Mouse (Mus musculus) v-Abl transformed pro-B cells (cell line): ENCODE data around the gene Fthl17f.
"Not testable (repeated sequence)": the region's sequence is repeated elsewhere in the genome, so short reads cannot be mapped to it uniquely, and the experiment has no call there.

Experiments used
- in situ Hi-C, 2 experiments: fragments of 400-800 bp; cut with MboI; formaldehyde crosslinking; loops; one replicate each; pipeline ENCODE4 v1.15.1; 2025; ENCODE audit not compliant: unreplicated experiment in 2 of 2

Fthl17f gene

DNA sequence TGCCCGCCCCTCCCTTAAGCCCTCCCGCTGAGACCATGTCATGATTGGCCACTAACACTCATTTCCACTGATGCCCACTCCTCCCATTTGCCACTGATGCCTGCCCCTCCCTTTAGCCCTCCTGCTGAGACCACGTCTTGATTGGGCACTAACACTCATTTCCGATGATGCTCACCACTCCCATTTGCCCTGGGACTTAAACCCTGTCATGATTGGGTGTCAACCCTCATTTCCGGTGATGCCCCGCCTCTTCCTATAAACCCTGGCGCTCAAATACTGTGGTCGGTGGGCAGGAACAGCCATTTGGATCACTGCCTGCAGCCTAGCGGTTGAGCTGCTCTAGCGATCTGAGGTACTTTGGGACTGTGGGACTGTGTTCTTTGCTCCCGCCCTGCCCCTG lies at the start of gene Fthl17f:
Gene Fthl17f (plus strand): TSS at position 301 of the 400 bp plus-strand sequence.
- in situ Hi-C loops, result not testable (repeated sequence)

DNA sequence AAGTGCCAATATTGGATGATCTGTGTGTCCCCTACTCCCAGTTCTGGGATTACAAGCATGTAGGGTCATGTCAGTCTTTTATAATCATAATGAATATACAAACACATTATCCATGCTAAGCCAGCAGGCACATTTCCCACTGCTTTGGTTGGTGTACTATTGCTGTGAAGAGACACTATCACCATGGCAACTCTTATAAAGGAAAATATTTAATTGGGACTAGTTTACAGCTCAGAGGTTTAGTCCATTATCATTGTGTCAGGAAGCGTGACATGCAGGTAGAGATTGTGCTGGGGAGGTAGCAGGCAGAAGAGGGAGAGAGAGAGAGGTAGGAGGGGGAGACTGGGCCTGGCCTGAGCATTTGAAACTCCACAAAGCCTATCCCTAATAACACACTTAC lies 46.7 kb upstream of the Fthl17f start:
- in situ Hi-C loops, result no loop called here

DNA sequence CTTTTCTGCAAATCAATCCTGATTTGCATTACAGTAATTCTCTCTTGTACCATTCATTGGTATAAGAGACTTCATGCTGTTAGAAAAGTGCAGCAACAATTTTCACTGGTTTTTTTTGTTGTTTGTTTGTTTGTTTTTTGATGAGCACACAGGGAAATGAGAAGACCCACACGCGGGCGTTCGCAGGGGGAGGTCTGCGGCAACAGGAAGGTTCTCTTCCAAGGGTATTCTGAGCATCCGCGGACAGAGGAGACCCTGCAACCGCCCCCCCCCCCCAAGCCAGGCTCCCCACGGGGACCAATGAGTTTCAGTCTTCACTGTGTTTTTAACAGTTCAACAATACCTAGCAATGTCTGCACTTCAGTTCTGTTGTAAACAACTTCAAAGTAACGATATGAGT lies 43.3 kb upstream of the Fthl17f start:
- in situ Hi-C loops, result no loop called here

DNA sequence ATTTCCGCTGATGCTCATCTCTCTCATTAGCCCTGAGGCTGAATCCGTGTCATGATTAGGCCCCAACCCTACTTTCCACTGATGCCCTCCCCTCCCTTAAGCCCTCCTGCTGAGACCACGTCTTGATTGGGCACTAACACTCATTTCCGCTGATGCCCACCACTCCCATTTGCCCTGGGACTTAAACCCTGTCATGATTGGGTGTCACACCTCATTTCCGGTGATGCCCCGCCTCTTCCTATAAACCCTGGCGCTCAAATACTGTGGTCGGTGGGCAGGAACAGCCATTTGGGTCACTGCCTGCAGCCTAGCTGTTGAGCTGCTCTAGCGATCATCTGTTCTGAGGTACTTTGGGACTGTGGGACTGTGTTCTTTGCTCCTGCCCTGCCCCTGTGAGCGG lies 29.6 kb upstream of the Fthl17f start, which contains the start of gene Fthl17e:
Gene Fthl17e (plus strand): TSS at position 301 of the 400 bp plus-strand sequence.
- in situ Hi-C loops, result not testable (repeated sequence)

DNA sequence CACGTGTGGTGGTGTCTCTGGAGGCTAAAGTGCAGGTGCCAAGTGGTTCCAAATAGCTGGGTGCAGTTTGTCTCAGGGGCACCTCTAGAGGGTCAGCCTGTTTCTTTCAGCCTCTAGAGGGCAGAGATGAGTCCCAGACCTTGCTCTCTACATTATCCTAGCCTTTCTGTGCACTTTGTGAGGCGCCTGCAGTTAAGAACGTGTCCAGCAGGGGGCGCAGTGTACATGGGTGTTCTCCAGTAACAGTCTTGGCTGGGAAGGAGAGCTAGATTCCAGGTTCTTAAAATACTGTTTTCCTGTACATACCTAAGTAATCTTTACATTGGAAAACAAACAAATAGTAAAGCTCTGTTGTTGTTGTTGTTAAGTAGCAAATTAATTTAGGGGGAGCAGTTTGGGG lies 21.2 kb upstream of the Fthl17f start:
- in situ Hi-C loops, result not testable (repeated sequence)

DNA sequence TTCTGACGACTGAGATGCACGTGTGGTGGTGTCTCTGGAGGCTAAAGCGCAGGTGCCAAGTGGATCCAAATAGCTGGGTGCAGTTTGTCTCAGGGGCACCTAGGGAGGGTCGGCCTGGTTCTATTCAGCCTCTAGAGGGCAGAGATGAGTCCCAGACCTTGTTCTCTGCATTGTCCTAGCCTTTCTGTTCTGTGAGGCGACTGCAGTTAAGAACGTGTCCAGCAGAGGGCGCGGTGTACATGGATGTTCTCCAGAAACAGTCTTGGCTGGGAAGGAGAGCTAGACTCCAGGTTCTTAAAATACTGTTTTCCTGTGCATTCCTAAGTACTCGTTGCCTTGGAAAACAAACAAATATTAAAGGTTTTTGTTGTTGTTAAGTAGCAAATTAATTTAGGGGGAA lies 1.9 kb upstream of the Fthl17f start:
- in situ Hi-C loops, result not testable (repeated sequence)

DNA sequence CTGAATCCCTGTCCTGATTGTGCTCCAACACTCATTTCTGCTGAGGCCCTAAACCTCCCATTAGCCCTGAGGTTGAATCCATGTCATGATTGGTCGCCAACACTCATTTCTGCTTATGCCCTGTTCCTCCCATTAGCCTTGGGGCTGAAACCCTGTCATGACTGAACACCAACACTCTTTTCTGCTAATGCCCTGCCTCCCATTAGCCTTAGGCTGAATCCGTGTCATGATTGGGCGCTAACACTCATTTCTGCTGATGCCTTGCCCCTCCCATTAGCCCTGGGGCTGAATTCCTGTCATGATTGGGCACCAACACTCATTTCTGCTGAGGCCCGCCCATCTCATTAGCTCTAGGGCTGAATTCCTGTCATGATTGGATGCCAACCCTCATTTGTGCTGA lies 714 bp upstream of the Fthl17f start:
- in situ Hi-C loops, result no loop called here

DNA sequence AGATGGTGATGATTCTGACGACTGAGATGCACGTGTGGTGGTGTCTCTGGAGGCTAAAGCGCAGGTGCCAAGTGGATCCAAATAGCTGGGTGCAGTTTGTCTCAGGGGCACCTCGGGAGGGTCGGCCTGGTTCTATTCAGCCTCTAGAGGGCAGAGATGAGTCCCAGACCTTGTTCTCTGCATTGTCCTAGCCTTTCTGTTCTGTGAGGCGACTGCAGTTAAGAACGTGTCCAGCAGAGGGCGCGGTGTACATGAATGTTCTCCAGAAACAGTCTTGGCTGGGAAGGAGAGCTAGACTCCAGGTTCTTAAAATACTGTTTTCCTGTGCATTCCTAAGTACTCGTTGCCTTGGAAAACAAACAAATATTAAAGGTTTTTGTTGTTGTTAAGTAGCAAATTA lies 14.9 kb downstream of the Fthl17f start:
- in situ Hi-C loops, result not testable (repeated sequence)

DNA sequence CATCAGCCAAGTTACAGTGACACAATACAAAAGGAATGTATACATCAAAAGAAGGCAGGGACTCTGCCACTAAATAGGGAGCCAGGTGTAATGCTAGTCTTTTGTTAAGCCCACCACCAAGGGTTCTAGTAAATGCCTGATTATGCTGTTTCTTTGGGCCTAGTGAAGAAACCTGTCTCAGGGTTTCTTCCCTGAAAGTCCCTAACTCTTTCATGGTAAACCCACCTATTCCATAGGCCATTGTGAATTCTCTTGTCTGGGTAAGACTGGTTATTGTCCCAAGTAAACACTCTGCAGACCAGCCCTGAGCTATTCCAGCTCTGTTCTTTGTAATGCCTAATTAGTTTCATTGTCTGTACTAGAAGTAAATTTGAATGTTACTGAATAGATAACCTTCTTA lies 32.3 kb downstream of the Fthl17f start:
- in situ Hi-C loops, result not testable (repeated sequence)

DNA sequence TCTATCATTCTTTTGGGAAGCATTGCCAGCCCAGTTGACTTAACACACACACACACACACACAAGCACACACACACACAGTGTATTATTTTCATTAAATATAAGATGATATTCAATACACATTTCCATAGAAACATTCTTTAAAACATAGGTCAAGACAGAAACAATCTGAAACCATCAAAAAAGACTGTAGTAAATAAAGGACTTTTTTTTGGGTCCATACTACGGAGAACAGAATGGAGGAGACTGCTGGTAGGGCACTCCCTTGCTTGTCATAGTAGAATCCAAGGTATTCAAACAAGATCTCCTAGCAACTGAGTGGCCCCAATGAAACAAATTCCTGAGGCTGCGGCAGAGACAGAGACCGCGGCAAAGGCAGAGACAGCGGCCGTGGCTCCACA lies 41.4 kb downstream of the Fthl17f start, which contains the start of gene 4930402K13Rik:
Gene 4930402K13Rik (plus strand): TSS at position 301 of the 400 bp plus-strand sequence.
- in situ Hi-C loops, result no loop called here

DNA sequence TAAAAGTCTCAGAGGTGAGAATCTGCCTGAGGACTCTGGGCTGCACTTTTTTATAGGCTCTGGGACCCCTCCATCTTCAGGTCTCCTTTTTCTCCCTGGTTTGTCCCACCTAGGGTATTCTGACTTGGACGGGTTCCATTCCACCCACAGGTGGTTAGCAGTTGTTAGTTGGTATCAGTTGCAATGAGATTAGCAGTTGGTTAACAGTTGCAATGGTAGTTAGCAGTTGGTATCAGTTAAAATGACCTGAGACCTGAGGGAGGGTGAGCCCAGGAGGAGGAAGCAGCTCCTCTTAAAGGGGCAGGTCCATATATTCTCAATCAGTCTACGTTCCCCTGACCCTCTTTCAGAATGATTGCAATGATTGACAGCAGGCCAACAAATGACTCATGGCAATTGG lies 47.6 kb downstream of the Fthl17f start:
- in situ Hi-C loops, result no loop called here
